Mouse (Mus musculus): ENCODE measurements around the gene Hepacam2.

DNA sequence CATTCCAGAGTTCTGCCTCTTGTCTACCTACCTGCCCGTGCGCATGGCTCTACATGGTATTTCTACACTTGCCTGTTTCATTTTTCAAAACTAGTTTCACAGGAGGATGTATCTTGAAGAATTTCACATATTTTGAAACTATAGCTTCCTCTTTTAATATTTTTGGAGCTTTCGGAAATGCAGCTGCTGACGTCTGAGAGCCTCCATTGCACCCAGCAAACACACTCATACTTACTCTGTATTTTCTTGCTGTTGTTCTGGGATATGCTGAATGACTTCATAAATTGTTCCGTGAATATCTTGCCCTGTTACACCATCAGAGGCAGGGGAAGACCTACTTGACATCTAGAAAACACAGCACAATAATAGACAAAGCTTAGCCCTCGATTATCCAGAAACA, 35.1 kb downstream of the Hepacam2 start:
- TF ChIP-seq CTCF (IDR thresholded peaks at IDR 0.05; ENCODE audit: borderline replicate concordance, insufficient read depth, low read depth, low read length) (no peak), POLR2A (IDR thresholded peaks at IDR 0.05; ENCODE audit: borderline replicate concordance, insufficient read depth, low read length) (no peak)

All from cerebellum, adult 2 months (tissue).